Mouse (Mus musculus) right cerebral cortex, postnatal 10 days (tissue): Measurements from ENCODE around the gene Tnfrsf18.

Experiments
- DNase-seq, 2 experiments: peaks; one replicate each; pipeline ENCODE4 v3.0.0; 2021; ENCODE audit warnings: low spot score in 2 of 2

The Tnfrsf18 gene

GRCm38 (mm10) chr4:156032856-156033255, 6.9 kb downstream of the Tnfrsf18 start:
- DNase-seq = no peak

GRCm38 (mm10) chr4:156033476-156034119, 7.6 kb downstream of the Tnfrsf18 start:
- no peak for DNase-seq

GRCm38 (mm10) chr4:156034301-156034700, 8.3 kb downstream of the Tnfrsf18 start:
- no peak for DNase-seq

- DNase-seq = no peak
These were observed 8.9 kb downstream of the Tnfrsf18 start for GRCm38 (mm10) chr4:156034901-156035300.

GRCm38 (mm10) chr4:156044754-156045153, 18.8 kb downstream of the Tnfrsf18 start:
- DNase-seq = no peak

- no peak for DNase-seq
These were observed 23.8 kb downstream of the Tnfrsf18 start for GRCm38 (mm10) chr4:156049779-156050178.

DNA sequence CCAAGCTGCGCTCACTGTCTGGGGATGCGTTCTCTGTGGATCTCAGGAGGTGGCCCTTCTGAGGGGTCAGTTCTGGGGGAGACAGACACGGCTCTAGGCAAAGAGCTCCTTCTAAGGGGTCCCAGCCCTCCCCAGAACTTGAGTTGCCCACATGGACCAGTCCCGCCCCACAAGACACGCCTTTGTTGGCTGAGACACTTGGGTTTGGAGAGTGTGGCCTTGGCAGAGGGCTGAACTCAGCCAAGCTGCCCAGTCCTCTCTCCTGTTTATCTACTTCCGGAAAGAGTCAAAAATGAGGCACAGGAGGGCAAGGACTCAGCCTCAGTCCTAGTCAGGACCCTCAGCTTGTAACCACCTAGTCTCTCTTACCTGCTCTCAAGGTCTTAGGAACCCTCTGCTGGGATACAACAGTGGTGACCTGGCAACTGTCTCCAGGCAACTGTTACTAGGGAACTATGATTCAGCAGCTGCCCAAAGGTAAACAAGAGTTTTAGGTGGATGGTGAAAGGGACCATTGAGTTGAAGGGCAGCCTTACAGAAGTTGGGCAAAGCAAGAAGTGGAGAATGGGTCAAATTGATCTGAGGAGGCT, 24.5 kb downstream of the Tnfrsf18 start:
- DNase-seq = no peak

DNA sequence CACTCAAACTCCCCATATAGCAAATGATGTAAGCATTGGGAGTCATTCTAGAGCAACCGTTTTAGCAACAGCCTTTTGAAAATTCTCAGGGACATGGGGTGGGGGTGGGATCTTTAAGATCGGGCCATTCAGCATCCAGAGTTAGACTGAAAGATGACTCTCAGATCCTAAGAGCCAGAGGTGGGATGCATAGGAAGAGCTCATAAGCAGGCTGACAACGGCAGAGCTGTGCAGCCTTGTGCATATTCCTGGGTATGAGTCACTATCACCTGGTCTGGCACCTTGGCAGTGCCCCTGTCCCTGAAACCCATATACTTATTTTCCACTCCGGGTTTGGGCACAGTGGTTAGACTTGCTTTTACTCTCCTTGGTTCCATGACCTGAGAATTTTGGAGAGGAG, 27.1 kb downstream of the Tnfrsf18 start:
- no peak for DNase-seq

- DNase-seq = no peak
These were observed 28.2 kb downstream of the Tnfrsf18 start for GRCm38 (mm10) chr4:156054130-156054529.

GRCm38 (mm10) chr4:156054606-156055005, 28.6 kb downstream of the Tnfrsf18 start:
- DNase-seq = no peak

GRCm38 (mm10) chr4:156055173-156055572, 29.2 kb downstream of the Tnfrsf18 start:
- no peak for DNase-seq

- DNase-seq = no peak
These were observed 31.7 kb downstream of the Tnfrsf18 start for GRCm38 (mm10) chr4:156057702-156058101.

- DNase-seq = no peak
These were observed 32.9 kb downstream of the Tnfrsf18 start for GRCm38 (mm10) chr4:156058826-156059225.

DNA sequence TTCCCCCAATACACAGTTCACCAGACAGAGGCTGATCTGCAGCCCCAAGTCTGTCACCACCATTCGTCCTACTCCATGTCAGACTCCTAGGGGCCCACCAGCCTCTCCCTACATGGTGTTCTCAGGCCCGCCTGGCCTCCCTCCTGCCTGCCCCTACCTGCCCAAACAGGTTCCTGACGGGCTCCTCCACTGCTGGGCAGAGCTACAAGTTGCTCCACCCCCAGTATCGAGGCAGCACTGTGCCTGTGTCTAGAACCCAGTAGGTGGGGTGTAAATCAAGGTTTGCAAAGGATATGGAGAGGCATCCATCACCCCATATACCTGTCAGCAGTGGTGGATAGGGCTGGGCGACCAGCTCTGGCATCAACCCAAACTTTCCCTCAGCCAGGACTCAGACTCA, 33.3 kb downstream of the Tnfrsf18 start, which contains the start of gene Ttll10:
Ttll10 (minus strand) TSS at position 154 of the 400 bp plus-strand sequence.
- DNase-seq = no peak

DNA sequence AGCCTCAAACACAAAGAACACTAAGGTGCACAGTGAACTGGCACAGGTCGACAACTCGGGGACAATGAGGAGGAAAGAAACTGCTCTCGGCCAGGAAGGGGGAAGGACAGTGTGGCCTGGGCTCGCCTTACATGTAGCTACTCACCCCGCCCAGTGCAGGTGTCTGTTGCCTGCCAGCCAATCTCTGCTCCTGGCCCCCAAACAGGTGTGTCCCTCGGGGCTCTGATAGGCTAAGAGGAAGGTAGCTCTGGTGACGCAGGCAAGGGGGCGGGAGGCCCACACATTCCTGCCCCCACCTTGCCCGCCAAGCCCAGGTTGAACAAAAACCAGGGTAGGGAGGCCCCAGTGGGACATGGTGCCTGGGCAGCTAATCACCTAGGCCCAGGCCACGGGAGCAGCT, 33.7 kb downstream of the Tnfrsf18 start:
- DNase-seq = no peak

DNA sequence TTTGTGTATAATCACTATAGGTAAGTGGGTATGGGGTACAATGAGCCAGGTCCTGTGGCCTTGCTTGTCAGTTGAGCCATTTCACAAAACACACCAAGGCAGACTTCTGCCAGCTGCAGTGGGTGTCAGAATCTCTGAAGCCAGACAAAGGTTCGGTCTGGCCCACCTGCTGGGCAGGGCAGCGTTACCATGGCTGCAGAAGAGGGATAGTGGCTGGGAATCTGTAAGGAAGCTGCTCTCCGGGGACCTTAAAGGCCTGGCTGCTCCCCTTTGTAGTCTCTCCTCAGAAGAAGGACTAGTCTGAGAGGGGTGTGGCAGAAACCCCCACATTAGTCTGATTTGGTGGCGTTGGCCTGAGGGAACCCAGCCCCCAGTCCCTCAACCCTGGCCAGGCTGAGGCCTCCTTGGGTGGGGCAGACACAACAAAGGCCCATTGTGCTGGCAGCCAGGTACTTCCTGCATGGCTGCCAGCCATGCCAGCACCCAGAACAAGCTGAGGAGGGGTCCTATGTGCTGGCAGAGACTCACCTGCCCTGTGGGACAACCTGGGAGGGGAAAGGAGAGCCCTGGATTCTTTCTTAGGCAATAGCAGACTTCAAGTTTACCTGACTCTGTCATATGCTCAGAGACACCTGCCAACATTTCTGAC, 38.0 kb downstream of the Tnfrsf18 start:
- DNase-seq = no peak

GRCm38 (mm10) chr4:156064510-156064897, 38.5 kb downstream of the Tnfrsf18 start:
- no peak for DNase-seq

GRCm38 (mm10) chr4:156065156-156065894, 39.4 kb downstream of the Tnfrsf18 start:
- no peak for DNase-seq

GRCm38 (mm10) chr4:156067256-156067949, 41.4 kb downstream of the Tnfrsf18 start:
- DNase-seq = no peak

GRCm38 (mm10) chr4:156069701-156070100, 43.7 kb downstream of the Tnfrsf18 start:
- no peak for DNase-seq

DNA sequence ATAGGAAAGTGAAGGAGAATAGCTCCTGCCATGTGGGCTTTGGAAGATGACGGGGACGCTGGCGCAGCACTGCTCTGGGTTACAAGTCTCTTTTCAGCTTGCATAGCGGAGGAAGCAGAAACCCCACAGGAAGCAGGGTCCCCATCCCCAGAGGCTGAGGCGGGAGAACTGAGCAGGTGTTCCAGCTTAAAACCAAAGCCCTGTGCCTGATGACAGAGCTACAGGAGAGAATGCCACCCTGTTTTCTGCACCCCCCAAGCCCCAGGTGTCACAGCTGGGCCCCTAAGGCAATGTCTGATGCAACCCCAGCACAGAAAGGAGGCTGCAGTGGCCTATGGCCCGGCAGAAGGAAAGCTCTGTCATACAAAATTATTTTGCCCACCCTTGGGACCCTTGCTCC, 44.3 kb downstream of the Tnfrsf18 start:
- no peak for DNase-seq

GRCm38 (mm10) chr4:156070716-156071115, 44.8 kb downstream of the Tnfrsf18 start:
- DNase-seq = no peak
